Mouse (Mus musculus) adrenal gland, postnatal 4 days (tissue): ENCODE results near the gene Fbxw5. TPM values are rescaled to one million over a fixed set of nuclear protein-coding genes. Genes with fewer than 3 reads are reported as not detected.
"Not testable (repeated sequence)": the region's sequence is repeated elsewhere in the genome, so short reads cannot be mapped to it uniquely, and the experiment has no call there.

Experiments
- DNase-seq, 2 experiments: peaks; one replicate each; pipeline ENCODE4 v3.0.0; 2021 to 2022; ENCODE audit warnings: low spot score in 2 of 2, mixed read lengths in 2 of 2
- total RNA-seq, 2 experiments: library from RNA; stranded (reverse); gene quantifications; 2 replicates each; pipeline ENCODE4 v1.2.3; 2021

Gene Fbxw5
- total RNA-seq, 2 experiments from 2014 or later = 99.5 to 118 TPM

- no peak for DNase-seq
Observed at GRCm38 (mm10) chr2:25505860-25506259, 5.3 kb downstream of the Fbxw5 start.

- no peak for DNase-seq
Observed at GRCm38 (mm10) chr2:25506964-25507363, 6.4 kb downstream of the Fbxw5 start.

- DNase-seq = no peak
Observed at GRCm38 (mm10) chr2:25509912-25510311, 9.4 kb downstream of the Fbxw5 start.

GRCm38 (mm10) chr2:25526510-25527302, 26.2 kb downstream of the Fbxw5 start:
- no peak for DNase-seq

GRCm38 (mm10) chr2:25533707-25534106, 33.2 kb downstream of the Fbxw5 start:
- DNase-seq = no peak

GRCm38 (mm10) chr2:25534178-25534865, 33.8 kb downstream of the Fbxw5 start:
- peak; percentile 33 to 43 for DNase-seq

GRCm38 (mm10) chr2:25534866-25535182, 34.3 kb downstream of the Fbxw5 start:
- DNase-seq = no peak

GRCm38 (mm10) chr2:25536531-25536930, 36.0 kb downstream of the Fbxw5 start:
- no peak for DNase-seq

GRCm38 (mm10) chr2:25540541-25540948, 40.0 kb downstream of the Fbxw5 start:
- no peak for DNase-seq

GRCm38 (mm10) chr2:25541644-25542367, 41.3 kb downstream of the Fbxw5 start:
- no peak for DNase-seq

- DNase-seq = no peak
Observed at GRCm38 (mm10) chr2:25545996-25546810, 45.7 kb downstream of the Fbxw5 start.

- DNase-seq = peak; percentile 88 to 94
Observed at GRCm38 (mm10) chr2:25546811-25547491, 46.4 kb downstream of the Fbxw5 start, which contains the start of gene Traf2. Gene Traf2 (minus strand): TSS chr2:25546940.

GRCm38 (mm10) chr2:25549021-25549991, 48.8 kb downstream of the Fbxw5 start:
- no peak for DNase-seq

- DNase-seq = no peak
Observed at GRCm38 (mm10) chr2:25551186-25551585, 50.6 kb downstream of the Fbxw5 start.

GRCm38 (mm10) chr2:25553171-25553786, 52.7 kb downstream of the Fbxw5 start:
- DNase-seq = not testable (repeated sequence)
